Mouse (Mus musculus): ENCODE measurements around the gene Pycard. TPM values are rescaled to one million over a fixed set of nuclear protein-coding genes. Genes with fewer than 3 reads are reported as not detected.
"Not testable (repeated sequence)": the region's sequence is repeated elsewhere in the genome, so short reads cannot be mapped to it uniquely, and the experiment has no call there.

The Pycard gene
- 1 to 10 TPM; 1.9 to 2.4 TPM for total RNA-seq (2021)

GRCm38 (mm10) chr7:127993341-127993977 is at the start of gene Pycard:
Gene Pycard, minus strand, starts transcription at chr7:127993867.
- DNase-seq: no peak

DNA sequence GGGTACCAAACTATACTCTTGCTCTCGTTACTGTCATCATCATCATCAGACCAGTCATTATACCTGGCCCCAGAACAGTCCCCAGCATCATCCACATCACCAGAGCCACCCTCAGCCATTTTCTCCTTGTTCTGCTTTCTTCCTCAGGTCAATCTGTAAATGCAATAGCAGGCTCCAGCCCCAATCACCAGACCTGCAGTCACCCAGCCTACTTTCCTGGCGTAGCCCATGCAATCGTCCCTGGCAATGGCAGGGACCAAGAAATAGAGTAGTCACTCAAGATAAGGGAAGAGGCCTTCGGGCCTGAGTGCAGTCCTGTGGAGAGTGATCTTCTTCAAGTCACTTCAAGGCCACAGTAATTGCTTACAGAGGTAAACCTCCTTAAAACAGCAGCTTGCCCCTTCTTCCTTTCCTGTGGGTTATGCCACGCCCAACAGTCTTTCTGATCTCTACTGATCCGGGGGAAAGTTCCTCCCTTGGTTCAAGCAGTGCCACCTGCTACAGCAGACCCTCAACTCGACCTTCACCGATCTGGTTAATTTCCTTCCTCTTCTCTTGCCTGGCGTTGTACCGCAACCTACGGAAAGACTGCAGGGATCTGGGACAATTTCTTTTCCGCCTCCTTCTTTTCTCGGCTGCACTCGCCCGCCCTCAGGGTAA is 48.6 kb upstream of the Pycard start:
- not testable (repeated sequence) for DNase-seq

GRCm38 (mm10) chr7:128033616-128034015 is 39.9 kb upstream of the Pycard start:
- no peak for DNase-seq

GRCm38 (mm10) chr7:128032989-128033293 is 39.3 kb upstream of the Pycard start:
- no peak for DNase-seq

DNA sequence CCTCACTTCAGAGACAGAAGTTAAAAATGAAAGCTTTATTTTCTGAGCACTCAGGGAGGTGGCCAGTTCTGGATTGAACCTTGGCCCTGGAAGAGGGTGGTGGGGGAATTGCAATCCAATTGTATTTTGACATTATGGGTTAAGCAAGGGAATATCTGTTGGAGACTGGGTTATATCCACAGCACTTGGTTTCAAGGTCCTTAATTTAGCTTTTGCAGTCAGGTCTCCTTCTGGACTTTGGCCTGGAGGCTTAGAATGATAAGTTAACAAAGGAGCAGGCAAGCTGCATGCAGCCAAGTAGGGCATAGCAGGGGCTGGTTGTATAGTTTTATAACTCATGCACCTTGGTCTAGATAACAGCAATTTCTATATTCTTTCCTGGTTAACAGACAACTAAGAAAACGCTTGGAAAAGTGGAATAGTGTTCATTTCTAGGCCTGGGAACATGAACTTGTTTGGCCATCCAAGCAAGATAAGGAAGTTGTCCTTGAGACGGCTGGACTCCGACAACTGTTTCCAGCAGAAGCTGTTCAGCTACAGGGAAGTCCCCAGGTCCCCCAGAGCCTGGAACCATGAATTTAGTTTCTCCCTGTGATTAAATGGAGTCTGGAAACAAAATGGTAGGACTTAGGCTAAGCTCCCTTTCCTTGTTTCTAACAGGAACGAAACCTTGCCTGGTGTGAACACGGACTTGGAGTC is 38.8 kb upstream of the Pycard start:
- no peak for DNase-seq

DNA sequence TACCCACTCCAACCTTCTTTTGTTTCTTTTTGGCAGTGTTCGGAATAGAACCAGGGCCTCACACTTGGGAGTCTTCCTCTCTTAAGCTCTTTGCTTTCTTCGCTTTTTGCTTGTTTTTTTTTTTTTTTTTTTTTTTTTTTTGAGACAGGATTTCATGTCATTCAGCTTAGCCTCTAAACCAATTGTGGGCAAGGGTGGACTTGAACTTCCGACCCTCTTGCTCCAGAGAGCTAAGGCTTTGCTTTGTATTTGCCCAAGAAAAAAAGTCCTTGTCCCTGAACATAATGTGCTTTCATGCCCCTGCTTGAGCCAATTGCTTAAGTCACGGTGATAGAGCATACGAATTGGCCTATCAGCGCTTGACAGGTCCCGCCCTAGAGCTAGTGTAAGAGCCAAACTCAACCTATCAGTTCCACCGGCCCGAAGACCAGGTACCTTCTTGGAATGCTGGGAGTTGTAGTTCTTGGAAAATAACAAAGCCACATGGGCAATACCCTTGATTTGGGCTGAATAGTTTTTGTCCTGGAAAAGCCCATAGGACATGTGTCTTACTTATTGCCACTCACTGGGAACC is 37.8 kb upstream of the Pycard start:
- no peak for DNase-seq

GRCm38 (mm10) chr7:128025381-128025780 is 31.7 kb upstream of the Pycard start:
- no peak for DNase-seq

DNA sequence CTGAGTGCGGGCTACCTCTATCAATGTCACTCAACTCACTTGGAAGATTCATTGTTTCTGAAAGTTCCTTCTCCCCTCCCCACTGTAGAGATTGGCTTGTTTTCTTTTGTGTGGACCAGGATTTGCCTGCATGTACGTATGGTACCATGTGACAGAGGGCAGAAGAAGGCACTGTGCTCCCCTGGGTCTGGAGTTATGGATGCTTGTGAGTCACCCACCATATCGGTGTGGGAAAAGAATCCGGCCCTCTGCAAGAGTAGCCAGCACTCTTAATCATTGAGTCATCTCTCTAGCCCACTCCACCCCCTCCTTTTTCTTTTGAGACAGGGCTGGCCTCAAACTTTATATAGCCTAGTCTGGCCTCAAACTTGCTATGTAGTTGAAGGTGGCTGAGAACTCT is 31.3 kb upstream of the Pycard start:
- DNase-seq: no peak

GRCm38 (mm10) chr7:128024364-128024763 is 30.7 kb upstream of the Pycard start:
- no peak for DNase-seq

GRCm38 (mm10) chr7:128023565-128023964 is 29.9 kb upstream of the Pycard start:
- no peak for DNase-seq

- no peak for DNase-seq
These were observed 29.3 kb upstream of the Pycard start for GRCm38 (mm10) chr7:128022974-128023373.

DNA sequence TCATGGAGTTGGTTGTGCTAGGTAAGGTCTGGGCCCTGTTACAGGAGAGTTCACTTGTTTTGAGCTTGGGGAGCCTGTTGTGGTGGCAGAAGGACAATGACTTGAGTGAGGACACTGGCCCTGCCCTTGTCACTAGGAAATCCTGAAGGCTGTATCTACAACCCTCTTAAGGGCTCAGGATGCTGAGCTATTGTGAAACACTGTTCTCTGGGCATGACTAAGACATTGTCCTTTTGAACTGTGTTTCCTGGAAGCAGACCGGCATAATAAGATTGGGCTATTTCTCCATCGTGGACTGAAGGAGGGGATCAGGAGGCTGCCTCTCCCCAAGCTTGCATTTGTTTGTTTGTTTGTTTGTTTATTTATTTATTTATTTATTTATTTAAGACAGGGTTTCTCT is 25.5 kb upstream of the Pycard start:
- DNase-seq: no peak

- no peak for DNase-seq
These were observed 24.6 kb upstream of the Pycard start for GRCm38 (mm10) chr7:128018275-128018674.

GRCm38 (mm10) chr7:128016650-128017049 is 23.0 kb upstream of the Pycard start:
- DNase-seq: no peak

GRCm38 (mm10) chr7:128016134-128016533 is 22.5 kb upstream of the Pycard start:
- DNase-seq: not testable (repeated sequence)

GRCm38 (mm10) chr7:128013116-128013515 is 19.4 kb upstream of the Pycard start:
- no peak for DNase-seq

GRCm38 (mm10) chr7:128012136-128012780 is 18.6 kb upstream of the Pycard start:
- peak in 1 of 2 experiments; percentile 17 for DNase-seq

- DNase-seq: no peak
These were observed 16.2 kb upstream of the Pycard start for GRCm38 (mm10) chr7:128009715-128010340.

DNA sequence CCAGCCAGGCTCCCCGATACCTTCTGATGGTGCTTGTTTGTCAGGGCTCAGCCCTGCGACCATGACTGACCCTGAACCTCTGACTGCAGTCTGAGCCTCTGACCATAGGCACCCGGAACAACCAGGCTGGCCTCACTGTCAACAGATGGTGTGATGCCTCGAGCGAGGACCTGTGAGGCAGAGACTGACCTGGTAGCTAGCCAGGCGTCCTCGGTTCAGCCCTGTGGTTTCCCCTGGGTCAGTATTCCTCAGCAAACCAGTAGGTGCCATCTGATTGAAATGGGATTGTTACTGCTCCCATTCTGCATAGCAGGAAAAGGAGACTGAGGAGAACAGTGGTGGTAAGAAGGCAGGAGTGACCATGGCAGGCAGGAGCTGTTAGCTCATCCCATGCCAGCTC is 12.5 kb upstream of the Pycard start:
- DNase-seq: no peak

- DNase-seq: no peak
These were observed 11.1 kb upstream of the Pycard start for GRCm38 (mm10) chr7:128004487-128005362.

- no peak for DNase-seq
These were observed 10.5 kb upstream of the Pycard start for GRCm38 (mm10) chr7:128004150-128004486.

DNA sequence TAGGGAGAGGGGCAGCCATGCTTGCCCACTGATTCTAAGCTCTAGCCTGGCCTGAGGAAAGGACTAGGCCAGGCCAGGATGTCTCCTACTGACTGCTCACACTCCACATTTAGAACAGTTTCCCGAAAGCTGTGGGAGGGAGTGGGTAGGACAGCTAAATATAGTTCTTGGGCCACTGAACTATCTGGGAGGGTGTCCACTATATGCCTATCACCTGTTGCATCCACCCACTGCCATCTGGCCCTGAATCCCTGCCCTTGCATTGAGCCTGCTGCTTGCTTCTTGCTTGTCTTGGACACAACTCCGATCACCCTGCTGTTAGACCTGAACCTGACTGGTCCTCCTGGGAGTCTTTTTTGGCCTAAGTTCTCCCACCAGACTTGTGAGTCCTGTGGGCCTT is 10.0 kb upstream of the Pycard start, which contains the start of gene Trim72:
Gene Trim72, plus strand, starts transcription at position 262 of the 400 bp plus-strand sequence.
- DNase-seq: no peak

Measured in layer of hippocampus, postnatal 36 days (tissue).